Mouse (Mus musculus): ENCODE data around the gene Ccdc73.
"Not testable (repeated sequence)": the region's sequence is repeated elsewhere in the genome, so short reads cannot be mapped to it uniquely, and the experiment has no call there.

Gene Ccdc73

DNA sequence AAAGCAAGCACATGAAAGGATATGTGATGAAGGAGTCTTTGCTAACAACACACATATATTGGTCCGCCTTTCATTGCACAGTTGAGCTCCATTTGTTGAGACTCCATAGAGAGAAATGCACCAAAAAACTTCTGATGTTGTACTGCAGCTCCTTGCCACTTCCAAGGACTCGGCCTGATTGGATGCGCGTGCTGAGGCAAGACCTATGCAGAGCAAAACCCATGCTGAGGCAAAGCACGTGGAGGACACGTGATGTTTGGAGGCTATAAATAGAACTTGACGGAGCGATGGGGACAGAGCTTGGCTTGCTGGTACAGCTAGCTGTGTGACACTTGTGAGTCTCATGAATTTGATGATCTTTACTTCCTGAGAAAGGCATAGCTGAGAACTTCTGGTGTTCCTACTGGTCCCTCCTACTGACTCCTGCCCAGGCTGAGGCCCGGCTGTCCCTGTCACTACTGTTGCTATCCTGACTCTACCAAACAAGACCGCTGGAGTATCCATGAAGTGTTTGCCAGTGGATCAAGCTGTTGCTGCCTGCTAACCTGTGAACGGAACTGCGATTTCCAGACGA is at the start of gene Ccdc73:
Gene Ccdc73 (plus strand): TSS at position 524 of the 574 bp plus-strand sequence.
- in situ Hi-C loops (cut with MboI; ENCODE audit: low pct_unique_long_range_greater_than_20kb in 1 of 2, low sequenced_read_pairs in 2 of 2, unreplicated experiment in 1 of 2) = no loop called here

GRCm38 (mm10) chr2:104818763-104819162 is 48.8 kb upstream of the Ccdc73 start:
- in situ Hi-C loops (cut with MboI; ENCODE audit: low pct_unique_long_range_greater_than_20kb in 1 of 2, low sequenced_read_pairs in 2 of 2, unreplicated experiment in 1 of 2) = not testable (repeated sequence)

DNA sequence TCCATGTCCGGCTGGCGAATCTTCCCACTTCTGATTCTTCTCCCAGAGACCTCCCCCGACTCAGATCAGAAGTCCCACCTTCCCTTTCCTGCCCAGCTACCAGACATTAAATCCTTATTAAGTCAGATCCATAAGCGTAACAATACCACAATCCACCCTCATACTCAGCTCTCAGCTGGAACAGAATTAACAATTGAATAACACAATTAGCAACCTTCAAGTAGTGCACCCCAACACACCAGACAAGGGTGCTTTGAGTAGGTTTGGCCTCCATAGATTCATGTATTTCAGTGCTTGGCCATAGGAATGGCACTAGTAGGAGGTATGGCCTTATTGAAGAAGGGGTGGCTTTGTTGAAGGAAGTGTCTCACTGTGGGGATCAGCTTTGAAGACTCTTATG is 41.4 kb upstream of the Ccdc73 start:
- in situ Hi-C loops (cut with MboI; ENCODE audit: low pct_unique_long_range_greater_than_20kb in 1 of 2, low sequenced_read_pairs in 2 of 2, unreplicated experiment in 1 of 2) = no loop called here

DNA sequence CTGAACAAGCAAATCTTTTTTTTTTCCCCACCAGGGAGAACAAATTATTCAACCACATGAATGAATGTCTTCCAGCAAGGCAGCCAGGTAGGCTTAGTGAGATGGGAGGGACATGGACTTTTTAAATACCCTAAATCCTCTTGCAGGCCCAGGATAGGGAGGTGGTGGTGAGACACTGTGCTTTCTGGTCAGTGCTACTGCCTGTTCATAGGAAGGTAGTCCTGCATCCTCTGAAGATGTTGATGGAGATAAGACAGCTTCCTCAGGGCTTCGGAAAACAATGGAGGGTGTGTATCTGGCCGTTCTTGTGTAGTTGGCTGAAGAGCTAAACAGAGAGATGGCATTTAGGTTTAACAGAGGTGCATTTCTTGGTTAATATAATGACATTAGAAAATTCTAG is 35.1 kb upstream of the Ccdc73 start:
- in situ Hi-C loops (cut with MboI; ENCODE audit: low pct_unique_long_range_greater_than_20kb in 1 of 2, low sequenced_read_pairs in 2 of 2, unreplicated experiment in 1 of 2) = no loop called here

GRCm38 (mm10) chr2:104840974-104841373 is 26.6 kb upstream of the Ccdc73 start:
- in situ Hi-C loops (cut with MboI; ENCODE audit: low pct_unique_long_range_greater_than_20kb in 1 of 2, low sequenced_read_pairs in 2 of 2, unreplicated experiment in 1 of 2) = no loop called here

DNA sequence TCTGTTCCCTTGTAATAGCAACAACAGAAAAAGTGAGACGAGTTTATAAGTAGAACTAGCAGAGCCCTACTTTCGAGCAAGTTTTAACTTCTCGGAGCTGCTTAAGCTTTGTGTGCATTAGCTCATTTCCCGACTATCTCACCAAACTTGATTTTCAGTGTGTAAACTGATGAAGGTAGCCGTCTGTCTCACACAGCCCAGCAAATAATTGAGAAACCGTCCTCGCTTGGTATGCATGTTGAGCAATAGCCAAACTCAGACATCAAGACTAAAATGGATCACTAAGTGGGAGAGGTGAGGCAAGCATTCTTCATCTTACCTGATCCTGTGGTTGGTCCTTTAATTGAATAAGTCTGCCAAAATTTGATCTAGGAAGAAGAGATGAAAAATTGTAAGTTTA is 25.9 kb upstream of the Ccdc73 start:
- in situ Hi-C loops (cut with MboI; ENCODE audit: low pct_unique_long_range_greater_than_20kb in 1 of 2, low sequenced_read_pairs in 2 of 2, unreplicated experiment in 1 of 2) = no loop called here

- in situ Hi-C loops (cut with MboI; ENCODE audit: low pct_unique_long_range_greater_than_20kb in 1 of 2, low sequenced_read_pairs in 2 of 2, unreplicated experiment in 1 of 2) = no loop called here
These were observed 25.0 kb upstream of the Ccdc73 start for GRCm38 (mm10) chr2:104842559-104842958.

DNA sequence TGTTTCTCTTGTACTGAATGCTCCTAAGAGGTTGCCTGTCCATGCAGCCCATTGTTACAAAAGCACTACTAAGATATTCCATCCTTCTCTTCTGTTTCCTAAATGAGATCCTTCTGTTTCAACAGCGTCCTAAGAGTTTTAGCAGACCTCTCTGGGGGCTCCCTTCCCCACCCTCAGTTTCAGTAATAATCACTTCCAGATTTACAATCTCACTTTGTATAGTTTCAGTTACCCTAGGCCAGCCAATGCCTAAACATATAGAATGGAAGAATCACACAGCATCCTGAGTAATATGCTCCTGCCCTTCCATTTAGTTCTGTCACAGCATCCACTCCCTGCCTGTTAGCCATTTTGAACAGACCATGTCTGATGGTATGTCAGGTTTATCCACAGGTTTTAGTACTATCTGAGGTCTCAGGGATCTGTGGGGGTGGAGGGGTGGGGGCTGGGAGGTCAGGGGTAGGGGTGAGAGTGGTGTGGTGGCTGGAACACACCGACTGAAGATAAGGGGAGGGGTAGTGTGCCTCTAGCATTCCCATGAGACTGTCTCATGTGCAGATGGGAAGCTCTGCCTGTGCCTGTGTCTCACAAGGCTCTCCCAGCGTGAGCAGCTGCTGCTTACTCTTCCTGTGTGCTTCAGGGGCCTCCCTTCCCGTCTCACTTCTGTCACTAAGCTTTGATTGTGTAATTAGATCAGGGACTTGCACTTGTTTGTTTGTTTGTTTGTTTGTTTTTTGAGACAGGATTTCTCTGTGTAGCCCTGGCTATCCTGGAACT is 20.8 kb upstream of the Ccdc73 start:
- in situ Hi-C loops (cut with MboI; ENCODE audit: low pct_unique_long_range_greater_than_20kb in 1 of 2, low sequenced_read_pairs in 2 of 2, unreplicated experiment in 1 of 2) = no loop called here

- in situ Hi-C loops (cut with MboI; ENCODE audit: low pct_unique_long_range_greater_than_20kb in 1 of 2, low sequenced_read_pairs in 2 of 2, unreplicated experiment in 1 of 2) = no loop called here
These were observed 20.0 kb upstream of the Ccdc73 start for GRCm38 (mm10) chr2:104847645-104848044.

DNA sequence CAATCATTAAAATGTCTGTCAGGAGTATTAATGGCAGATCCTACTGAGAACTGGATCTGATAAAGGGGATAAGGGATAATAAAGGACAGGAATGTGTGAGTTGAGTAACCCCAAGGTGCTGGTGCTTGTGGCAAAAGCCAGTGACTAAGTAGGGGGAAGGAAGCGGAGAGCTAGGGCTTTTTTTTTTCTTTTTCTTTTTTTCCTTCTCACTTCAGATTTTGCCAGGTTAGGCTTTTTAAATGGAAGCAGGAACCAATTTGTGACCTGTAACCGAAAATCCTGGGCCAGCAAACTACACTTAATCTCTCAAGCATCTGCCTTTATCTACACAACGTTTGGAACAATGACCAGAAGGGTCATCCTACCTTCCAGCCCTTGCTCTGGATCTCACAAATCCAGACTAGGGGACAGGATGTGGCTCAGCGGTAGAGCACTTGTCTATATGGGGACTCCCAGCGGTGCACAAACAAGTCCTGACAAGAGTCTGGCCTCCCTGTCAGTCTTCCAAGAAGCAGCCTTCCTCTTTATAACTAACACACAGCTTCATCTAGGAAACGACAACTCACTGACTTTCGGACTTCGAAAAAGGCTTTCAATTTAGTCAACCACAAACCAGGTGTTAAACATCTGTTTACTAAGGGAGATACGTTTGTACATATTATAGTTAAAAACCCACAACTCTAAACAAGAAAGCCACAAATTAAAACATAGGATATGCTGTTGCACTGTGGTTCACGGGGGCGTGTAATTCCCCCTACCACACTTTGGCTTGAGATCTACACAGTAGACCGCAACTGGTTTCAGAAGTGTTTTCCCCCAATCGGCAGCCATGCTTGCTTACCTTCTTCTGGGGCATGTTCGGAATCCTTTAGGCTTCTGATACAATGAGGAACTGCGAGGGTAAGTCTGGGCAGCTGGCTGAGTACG is 19.1 kb upstream of the Ccdc73 start:
- in situ Hi-C loops (cut with MboI; ENCODE audit: low pct_unique_long_range_greater_than_20kb in 1 of 2, low sequenced_read_pairs in 2 of 2, unreplicated experiment in 1 of 2) = no loop called here

DNA sequence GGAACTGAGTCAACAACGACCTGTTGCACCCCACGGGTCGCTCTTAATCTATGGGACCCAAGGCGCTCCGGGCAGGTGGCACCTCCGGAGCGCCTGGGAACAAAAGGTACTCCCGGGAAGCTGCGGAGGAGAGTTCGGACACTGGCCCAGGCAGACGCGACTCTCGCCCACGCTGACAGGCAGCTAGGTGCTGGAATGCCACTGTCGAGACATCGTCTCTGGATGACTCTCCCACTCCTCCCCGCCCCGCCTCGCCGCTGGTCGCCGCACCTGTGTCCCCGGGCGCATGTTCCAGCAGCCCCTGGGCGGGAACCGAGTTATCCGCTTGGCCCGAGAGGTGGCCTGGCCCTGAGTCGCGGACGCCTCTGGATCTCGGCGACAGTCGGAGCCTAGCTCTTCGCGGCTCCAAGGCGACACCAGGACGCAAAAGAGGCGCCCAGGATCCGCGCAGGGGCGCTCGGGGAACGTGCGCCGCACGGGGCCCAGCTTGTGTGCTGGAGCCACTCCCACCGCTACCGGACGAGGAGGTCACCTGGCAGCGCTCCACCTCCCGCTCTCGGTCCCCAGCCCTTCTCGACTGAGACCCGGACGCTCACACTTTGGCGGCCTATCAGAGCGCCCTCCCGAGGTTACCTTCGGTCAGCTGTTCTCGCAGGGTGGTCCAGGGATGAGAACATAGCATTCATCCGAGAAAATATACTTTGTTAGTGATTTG is 18.2 kb upstream of the Ccdc73 start, which contains the start of gene Prrg4:
Gene Prrg4 (minus strand): TSS at position 601 of the 715 bp plus-strand sequence.
- in situ Hi-C loops (cut with MboI; ENCODE audit: low pct_unique_long_range_greater_than_20kb in 1 of 2, low sequenced_read_pairs in 2 of 2, unreplicated experiment in 1 of 2) = no loop called here

DNA sequence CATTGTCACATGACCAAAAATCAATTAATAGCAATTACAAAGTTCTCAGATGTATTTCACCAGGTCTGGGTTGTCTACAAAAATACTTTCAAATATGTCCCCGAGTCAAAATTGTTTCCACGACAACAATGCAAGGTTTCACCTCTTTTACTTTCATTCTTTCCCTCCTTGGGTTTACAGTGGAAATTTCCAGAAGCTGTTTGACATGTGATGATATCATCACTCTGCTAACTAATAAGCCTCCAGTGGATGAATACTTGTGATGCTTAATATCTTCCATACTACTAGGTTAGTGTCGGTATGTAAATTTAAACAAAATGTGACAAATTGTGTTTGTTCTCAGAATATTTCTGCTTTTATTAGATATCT is 17.6 kb upstream of the Ccdc73 start:
- in situ Hi-C loops (cut with MboI; ENCODE audit: low pct_unique_long_range_greater_than_20kb in 1 of 2, low sequenced_read_pairs in 2 of 2, unreplicated experiment in 1 of 2) = no loop called here

DNA sequence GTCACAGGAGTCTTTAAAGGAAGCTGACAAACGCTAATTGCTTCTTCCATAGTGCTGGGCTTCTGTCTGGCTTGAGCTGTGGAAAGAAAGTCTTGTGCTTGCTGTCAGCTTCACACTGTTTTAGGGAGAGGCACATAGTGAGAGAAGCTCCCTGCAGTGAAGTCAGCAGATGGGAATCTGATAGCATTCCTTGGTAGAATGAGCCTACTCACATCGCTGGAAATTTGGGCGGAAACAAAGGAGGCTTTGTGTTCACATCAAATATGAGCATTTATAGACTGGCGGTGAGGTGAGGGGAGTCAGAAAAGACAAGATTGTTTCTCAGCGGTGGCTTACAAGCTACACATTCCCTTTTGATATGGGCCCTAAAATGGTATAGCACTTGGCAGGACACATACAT is 15.9 kb upstream of the Ccdc73 start:
- in situ Hi-C loops (cut with MboI; ENCODE audit: low pct_unique_long_range_greater_than_20kb in 1 of 2, low sequenced_read_pairs in 2 of 2, unreplicated experiment in 1 of 2) = no loop called here

DNA sequence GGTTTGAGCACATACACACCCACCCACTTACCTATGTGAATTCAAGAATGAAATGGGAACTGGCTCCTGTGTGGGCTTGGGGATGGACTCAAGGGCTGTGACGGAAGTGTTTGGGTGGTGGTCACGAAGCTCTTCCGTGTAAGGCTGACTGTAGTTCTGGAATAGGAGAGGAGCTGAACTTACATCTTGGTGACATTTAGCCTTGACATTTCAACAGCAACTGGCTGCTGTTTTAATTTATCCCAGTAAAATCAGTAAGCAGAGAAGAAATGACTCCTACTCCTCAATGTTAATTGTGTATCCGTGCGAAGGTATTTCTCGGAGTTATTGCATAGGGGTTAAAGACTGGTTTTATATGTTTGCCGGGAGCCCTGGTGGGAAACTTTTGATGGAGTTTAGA is 15.1 kb upstream of the Ccdc73 start:
- in situ Hi-C loops (cut with MboI; ENCODE audit: low pct_unique_long_range_greater_than_20kb in 1 of 2, low sequenced_read_pairs in 2 of 2, unreplicated experiment in 1 of 2) = no loop called here

DNA sequence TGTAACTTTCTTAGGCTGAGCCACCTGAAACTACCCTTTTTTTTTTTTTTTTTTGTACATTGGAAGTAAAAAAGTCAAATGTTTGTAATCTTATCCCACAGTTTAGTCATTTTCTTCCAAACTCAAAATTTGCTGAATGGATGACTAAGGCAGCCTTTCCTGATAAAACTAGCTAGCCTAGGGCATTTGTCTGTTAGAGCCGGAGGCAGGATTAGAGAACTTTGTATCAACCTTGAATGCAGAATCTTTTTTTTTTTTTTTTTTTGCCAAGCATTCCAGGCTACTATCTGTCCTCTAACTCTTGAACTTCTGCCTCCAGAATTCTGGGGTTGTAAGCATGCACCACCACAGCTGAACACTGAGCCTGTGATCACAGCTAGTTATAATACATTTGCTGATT is 12.8 kb upstream of the Ccdc73 start:
- in situ Hi-C loops (cut with MboI; ENCODE audit: low pct_unique_long_range_greater_than_20kb in 1 of 2, low sequenced_read_pairs in 2 of 2, unreplicated experiment in 1 of 2) = no loop called here

- in situ Hi-C loops (cut with MboI; ENCODE audit: low pct_unique_long_range_greater_than_20kb in 1 of 2, low sequenced_read_pairs in 2 of 2, unreplicated experiment in 1 of 2) = no loop called here
These were observed 11.9 kb upstream of the Ccdc73 start for GRCm38 (mm10) chr2:104855732-104856131.

DNA sequence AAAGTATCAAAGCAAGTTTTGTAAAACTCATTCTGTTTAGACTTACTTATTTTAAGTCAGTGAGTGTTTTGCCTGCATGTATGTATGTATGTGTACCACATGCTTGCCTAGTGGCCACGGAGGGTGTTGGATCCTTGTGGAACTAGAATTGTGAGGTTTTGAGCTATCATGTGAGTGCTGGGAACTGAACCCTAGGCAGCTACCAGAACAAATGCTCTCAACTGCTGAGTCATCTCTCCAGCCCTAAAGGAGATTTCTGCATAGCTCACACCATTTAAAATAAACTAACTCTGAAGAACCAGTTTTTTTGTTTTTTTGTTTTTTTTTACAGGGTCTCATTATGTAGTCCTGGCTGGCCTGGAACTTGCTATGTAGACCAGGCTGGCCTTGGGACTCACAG is 11.4 kb upstream of the Ccdc73 start:
- in situ Hi-C loops (cut with MboI; ENCODE audit: low pct_unique_long_range_greater_than_20kb in 1 of 2, low sequenced_read_pairs in 2 of 2, unreplicated experiment in 1 of 2) = no loop called here

GRCm38 (mm10) chr2:104858083-104858482 is 9.5 kb upstream of the Ccdc73 start:
- in situ Hi-C loops (cut with MboI; ENCODE audit: low pct_unique_long_range_greater_than_20kb in 1 of 2, low sequenced_read_pairs in 2 of 2, unreplicated experiment in 1 of 2) = not testable (repeated sequence)

- in situ Hi-C loops (cut with MboI; ENCODE audit: low pct_unique_long_range_greater_than_20kb in 1 of 2, low sequenced_read_pairs in 2 of 2, unreplicated experiment in 1 of 2) = no loop called here
These were observed 8.5 kb upstream of the Ccdc73 start for GRCm38 (mm10) chr2:104859060-104859459.

Measured in mouse embryonic stem cell (cell line).